Mouse (Mus musculus) embryonic facial prominence, embryonic 13.5 days (tissue): ENCODE measurements around the gene Opa3. TPM values are rescaled to one million over a fixed set of nuclear protein-coding genes. Genes with fewer than 3 reads are reported as not detected.

Experiments used
- ATAC-seq: fragments of 200-750 bp; cut with Nextera tagmentation; 2 replicates; pipeline ENCODE4 v1.8.0; 2017; ENCODE audit warnings: low read depth; ENCODE audit not compliant: insufficient number of reproducible peaks, insufficient read depth, low FRiP score, low TSS enrichment
- H3K27ac ChIP-seq: fragments of 300-500 bp; sonication (generic); 2 replicates; pipeline ENCODE4 v1.5.1; 2015; ENCODE audit warnings: moderate library complexity, mild to moderate bottlenecking, inconsistent platforms
- H3K27me3 ChIP-seq: fragments of 300-500 bp; sonication (generic); 2 replicates; pipeline ENCODE4 v1.6.1; 2015; ENCODE audit warnings: mild to moderate bottlenecking, inconsistent platforms
- H3K36me3 ChIP-seq: fragments of 300-500 bp; sonication (generic); 2 replicates; pipeline ENCODE4 v1.6.1; 2015; ENCODE audit warnings: mild to moderate bottlenecking, inconsistent platforms
- H3K4me1 ChIP-seq: fragments of 300-500 bp; sonication (generic); 2 replicates; pipeline ENCODE4 v1.6.1; 2015; ENCODE audit warnings: inconsistent platforms
- H3K4me2 ChIP-seq: fragments of 300-500 bp; sonication (generic); 2 replicates; pipeline ENCODE4 v1.6.1; 2015; ENCODE audit warnings: moderate library complexity, mild to moderate bottlenecking, inconsistent platforms
- H3K4me3 ChIP-seq: fragments of 300-500 bp; sonication (generic); 2 replicates; pipeline ENCODE4 v1.5.1; 2015; ENCODE audit warnings: mild to moderate bottlenecking, inconsistent platforms
- H3K9ac ChIP-seq: fragments of 300-500 bp; sonication (generic); 2 replicates; pipeline ENCODE4 v1.6.1; 2015; ENCODE audit warnings: mild to moderate bottlenecking, inconsistent platforms
- H3K9me3 ChIP-seq: fragments of 300-500 bp; sonication (generic); 2 replicates; pipeline ENCODE4 v1.6.1; 2016; ENCODE audit warnings: inconsistent platforms
- WGBS: fragments of 180-500 bp; shearing (Covaris S2); methylation state at CpG from one replicate; pipeline ENCODE4 v1.1.7; 2015; ENCODE audit warnings: mixed read lengths; 5-methylcytosine and 5-hydroxymethylcytosine counted together
- polyA plus RNA-seq: library from polyadenylated mRNA; unstranded; fragments of >200 nt; fragmentation: Nextera tagmentation; extraction: Ambion mirVana; gene quantifications from 2 replicates; pipeline ENCODE4 v1.2.1, GENCODE M21; 2015

Opa3 gene
- polyA plus RNA-seq: 36.2 and 38.2 TPM in 2 replicates

- no peaks in the 10 kb centered on the region for H3K27me3 ChIP-seq
- WGBS: under 1% methylated on average over 90 of the region's 91 CpGs
- peaks cover 17% of the 10 kb centered on the region for H3K4me1 ChIP-seq
- peak within 1 kb of the TSS; percentile 99 for H3K27ac ChIP-seq
- H3K4me2 ChIP-seq: peak within 1 kb of the TSS; percentile 75
- H3K9ac ChIP-seq: peak within 1 kb of the TSS; percentile 83
- peak; percentile 96 for ATAC-seq
- H3K36me3 ChIP-seq: peaks cover 18% of the 10 kb centered on the region; the same call in 1 of the 2 replicates
- H3K9me3 ChIP-seq: no peaks in the 10 kb centered on the region
- peak within 1 kb of the TSS; percentile 64 for H3K4me3 ChIP-seq
These were observed at the start of gene Opa3 for GRCm38 (mm10) chr7:19227883-19228792. Opa3 (plus strand) TSS chr7:19228334.

GRCm38 (mm10) chr7:19178443-19179092, 49.6 kb upstream of the Opa3 start:
- no peak overlapping the region for H3K27ac ChIP-seq
- peaks cover 70% of the 10 kb centered on the region for H3K27me3 ChIP-seq
- H3K4me3 ChIP-seq: peak overlapping the region; percentile 37
- H3K9ac ChIP-seq: no peak overlapping the region
- H3K36me3 ChIP-seq: peaks cover under 1% of the 10 kb centered on the region; the same call in 1 of the 2 replicates
- H3K4me1 ChIP-seq: peaks cover 42% of the 10 kb centered on the region
- peak overlapping the region; percentile 59 for H3K4me2 ChIP-seq
- WGBS: 4% methylated on average over 27 of the region's 27 CpGs
- 0 out of 2 replicates have a peak, but pooled peaks cover 3% of the 10 kb centered on the region for H3K9me3 ChIP-seq
- ATAC-seq: no peak

GRCm38 (mm10) chr7:19179173-19179572, 49.0 kb upstream of the Opa3 start:
- H3K27ac ChIP-seq: no peak overlapping the region
- peaks cover 65% of the 10 kb centered on the region for H3K27me3 ChIP-seq

GRCm38 (mm10) chr7:19179936-19180335, 48.2 kb upstream of the Opa3 start:
- Histone ChIP-seq H3K36me3 (peaks cover 4% of the 10 kb centered on the region; the same call in 1 of the 2 replicates), H3K27ac (no peak overlapping the region), H3K27me3 (peaks cover 59% of the 10 kb centered on the region), H3K4me1 (peaks cover 50% of the 10 kb centered on the region), H3K9me3 (0 out of 2 replicates have a peak, but pooled peaks cover 3% of the 10 kb centered on the region), H3K4me2 (peak overlapping the region; percentile 59), H3K9ac (no peak overlapping the region), H3K4me3 (peak overlapping the region; percentile 37; the same call in 1 of the 2 replicates)
- 35% methylated on average over 6 of the region's 6 CpGs for WGBS
- no peak for ATAC-seq

More at GRCm38 (mm10) chr7:19179173-19179572, 49.0 kb upstream of the Opa3 start:
- H3K36me3 ChIP-seq: peaks cover 4% of the 10 kb centered on the region; the same call in 1 of the 2 replicates
- H3K4me2 ChIP-seq: peak overlapping the region; percentile 59
- WGBS: under 1% methylated on average over 32 of the region's 32 CpGs
- no peak for ATAC-seq
- 0 out of 2 replicates have a peak, but pooled peaks cover 3% of the 10 kb centered on the region for H3K9me3 ChIP-seq
- H3K4me3 ChIP-seq: peak overlapping the region; percentile 37
- H3K9ac ChIP-seq: peak overlapping the region; percentile 52; the same call in 1 of the 2 replicates
- peaks cover 42% of the 10 kb centered on the region for H3K4me1 ChIP-seq

- H3K4me1 ChIP-seq: peaks cover 56% of the 10 kb centered on the region
- H3K27me3 ChIP-seq: peaks cover 50% of the 10 kb centered on the region
- peak overlapping the region; percentile 81 for H3K4me2 ChIP-seq
- H3K9me3 ChIP-seq: 0 out of 2 replicates have a peak, but pooled peaks cover 3% of the 10 kb centered on the region
- peaks cover 5% of the 10 kb centered on the region for H3K36me3 ChIP-seq
- peak overlapping the region; percentile 58 for H3K4me3 ChIP-seq
- H3K27ac ChIP-seq: no peak overlapping the region
- ATAC-seq: no peak
- 1% methylated on average over 26 of the region's 27 CpGs for WGBS
- H3K9ac ChIP-seq: peak overlapping the region; percentile 73
These were observed 47.2 kb upstream of the Opa3 start for GRCm38 (mm10) chr7:19180862-19181429.

- no peak overlapping the region; the same call in 1 of the 2 replicates for H3K9ac ChIP-seq
- H3K4me3 ChIP-seq: no peak overlapping the region
- H3K4me2 ChIP-seq: peak overlapping the region; percentile 18; the same call in 1 of the 2 replicates
- H3K27me3 ChIP-seq: peaks cover 17% of the 10 kb centered on the region
- WGBS: 72% methylated on average over 2 of the region's 2 CpGs
- peaks cover 38% of the 10 kb centered on the region for H3K4me1 ChIP-seq
- peaks cover 24% of the 10 kb centered on the region for H3K36me3 ChIP-seq
- ATAC-seq: no peak
- H3K9me3 ChIP-seq: no peaks in the 10 kb centered on the region
- peak overlapping the region; percentile 89 for H3K27ac ChIP-seq
These were observed 43.9 kb upstream of the Opa3 start for GRCm38 (mm10) chr7:19184250-19184649.

GRCm38 (mm10) chr7:19184758-19185157, 43.4 kb upstream of the Opa3 start:
- H3K4me3 ChIP-seq: no peak overlapping the region
- H3K36me3 ChIP-seq: peaks cover 26% of the 10 kb centered on the region
- peak overlapping the region; percentile 18; the same call in 1 of the 2 replicates for H3K4me2 ChIP-seq
- ATAC-seq: no peak
- peak overlapping the region; percentile 89 for H3K27ac ChIP-seq
- H3K27me3 ChIP-seq: peaks cover 12% of the 10 kb centered on the region
- no peaks in the 10 kb centered on the region for H3K9me3 ChIP-seq
- no peak overlapping the region for H3K9ac ChIP-seq
- peaks cover 33% of the 10 kb centered on the region for H3K4me1 ChIP-seq
- 62% methylated on average over 6 of the region's 6 CpGs for WGBS

- Histone ChIP-seq H3K36me3 (peaks cover 72% of the 10 kb centered on the region), H3K9me3 (0 out of 2 replicates have a peak, but pooled peaks cover 6% of the 10 kb centered on the region), H3K4me1 (no peaks in the 10 kb centered on the region), H3K9ac (no peak overlapping the region), H3K4me3 (no peak overlapping the region), H3K27ac (no peak overlapping the region), H3K4me2 (no peak overlapping the region), H3K27me3 (no peaks in the 10 kb centered on the region)
- 97% methylated on average over 4 of the region's 4 CpGs for WGBS
- no peak for ATAC-seq
These were observed 33.5 kb upstream of the Opa3 start for GRCm38 (mm10) chr7:19194676-19195075.

- H3K9me3 ChIP-seq: 0 out of 2 replicates have a peak, but pooled peaks cover 6% of the 10 kb centered on the region
- no peak overlapping the region for H3K9ac ChIP-seq
- no peak overlapping the region for H3K4me2 ChIP-seq
- no peaks in the 10 kb centered on the region for H3K27me3 ChIP-seq
- peaks cover 69% of the 10 kb centered on the region for H3K36me3 ChIP-seq
- H3K27ac ChIP-seq: no peak overlapping the region
- no peak overlapping the region for H3K4me3 ChIP-seq
- 61% methylated on average over 6 of the region's 6 CpGs for WGBS
- ATAC-seq: no peak
- no peaks in the 10 kb centered on the region for H3K4me1 ChIP-seq
These were observed 31.5 kb upstream of the Opa3 start for GRCm38 (mm10) chr7:19196676-19197075.

GRCm38 (mm10) chr7:19197985-19198384, 30.1 kb upstream of the Opa3 start:
- H3K36me3 ChIP-seq: peaks cover 68% of the 10 kb centered on the region
- 27% methylated on average over 2 of the region's 2 CpGs for WGBS
- H3K9me3 ChIP-seq: 0 out of 2 replicates have a peak, but pooled peaks cover 6% of the 10 kb centered on the region
- no peak overlapping the region for H3K4me3 ChIP-seq
- H3K27ac ChIP-seq: no peak overlapping the region
- no peak overlapping the region for H3K4me2 ChIP-seq
- H3K27me3 ChIP-seq: no peaks in the 10 kb centered on the region
- H3K9ac ChIP-seq: no peak overlapping the region
- ATAC-seq: no peak
- no peaks in the 10 kb centered on the region for H3K4me1 ChIP-seq

GRCm38 (mm10) chr7:19201660-19202059, 26.5 kb upstream of the Opa3 start:
- Histone ChIP-seq H3K27ac (no peak overlapping the region), H3K4me1 (no peaks in the 10 kb centered on the region)

More at GRCm38 (mm10) chr7:19201660-19202059, 26.5 kb upstream of the Opa3 start:
- no peak overlapping the region for H3K4me2 ChIP-seq
- H3K9ac ChIP-seq: no peak overlapping the region
- ATAC-seq: peak; percentile 65; the same call in 1 of the 2 replicates
- WGBS: 70% methylated on average over 15 of the region's 15 CpGs
- peaks cover 68% of the 10 kb centered on the region for H3K36me3 ChIP-seq
- no peak overlapping the region for H3K4me3 ChIP-seq
- H3K9me3 ChIP-seq: no peaks in the 10 kb centered on the region
- no peaks in the 10 kb centered on the region for H3K27me3 ChIP-seq
